Mouse (Mus musculus) testis, adult 2 months (tissue): ENCODE data around the gene Anp32a. TPM values are rescaled to one million over a fixed set of nuclear protein-coding genes. Genes with fewer than 3 reads are reported as not detected.

Experiments
- H3K27ac ChIP-seq: fragments of 200-500 bp; 2 replicates; pipeline ENCODE4 v1.5.1; 2012; ENCODE audit warnings: low read depth, low read length; ENCODE audit not compliant: control insufficient read depth, insufficient read depth
- H3K27me3 ChIP-seq: fragments of 200-500 bp; 2 replicates; pipeline ENCODE4 v1.6.1; 2012; ENCODE audit warnings: mild to moderate bottlenecking, low read length, moderate library complexity; ENCODE audit not compliant: control insufficient read depth, insufficient read depth
- H3K36me3 ChIP-seq: fragments of 200-500 bp; 2 replicates; pipeline ENCODE4 v1.6.1; 2012; ENCODE audit warnings: mild to moderate bottlenecking, low read length; ENCODE audit not compliant: control insufficient read depth, insufficient read depth
- H3K4me1 ChIP-seq: fragments of 200-500 bp; 2 replicates; pipeline ENCODE4 v1.6.1; 2012; ENCODE audit warnings: low read length; ENCODE audit not compliant: control insufficient read depth, insufficient read depth
- H3K4me3 ChIP-seq: fragments of 200-500 bp; 2 replicates; pipeline ENCODE4 v1.5.1; 2012; ENCODE audit warnings: low read depth, mild to moderate bottlenecking, low read length, moderate library complexity, mixed read lengths; ENCODE audit not compliant: control insufficient read depth
- CTCF ChIP-seq: fragments of 200-500 bp; IDR thresholded peaks from 2 replicates; pipeline ENCODE4 v1.5.1; 2012; ENCODE audit warnings: low read depth, mild to moderate bottlenecking, inconsistent platforms, low read length, moderate library complexity; ENCODE audit not compliant: control insufficient read depth, insufficient read depth, insufficient replicate concordance
- POLR2A ChIP-seq: fragments of 200-500 bp; IDR thresholded peaks from 2 replicates; pipeline ENCODE4 v1.6.1; 2012; ENCODE audit warnings: low read depth, mild to moderate bottlenecking, inconsistent platforms, low read length, moderate library complexity; ENCODE audit not compliant: control insufficient read depth
- polyA plus RNA-seq: library from polyadenylated mRNA; depleted of rRNA; stranded (reverse); fragments of >200 nt; gene quantifications from 2 replicates; pipeline ENCODE4 v1.2.3, GENCODE M21; 2012

Gene Anp32a
- polyA plus RNA-seq, 1 experiment: 7.2 TPM

DNA sequence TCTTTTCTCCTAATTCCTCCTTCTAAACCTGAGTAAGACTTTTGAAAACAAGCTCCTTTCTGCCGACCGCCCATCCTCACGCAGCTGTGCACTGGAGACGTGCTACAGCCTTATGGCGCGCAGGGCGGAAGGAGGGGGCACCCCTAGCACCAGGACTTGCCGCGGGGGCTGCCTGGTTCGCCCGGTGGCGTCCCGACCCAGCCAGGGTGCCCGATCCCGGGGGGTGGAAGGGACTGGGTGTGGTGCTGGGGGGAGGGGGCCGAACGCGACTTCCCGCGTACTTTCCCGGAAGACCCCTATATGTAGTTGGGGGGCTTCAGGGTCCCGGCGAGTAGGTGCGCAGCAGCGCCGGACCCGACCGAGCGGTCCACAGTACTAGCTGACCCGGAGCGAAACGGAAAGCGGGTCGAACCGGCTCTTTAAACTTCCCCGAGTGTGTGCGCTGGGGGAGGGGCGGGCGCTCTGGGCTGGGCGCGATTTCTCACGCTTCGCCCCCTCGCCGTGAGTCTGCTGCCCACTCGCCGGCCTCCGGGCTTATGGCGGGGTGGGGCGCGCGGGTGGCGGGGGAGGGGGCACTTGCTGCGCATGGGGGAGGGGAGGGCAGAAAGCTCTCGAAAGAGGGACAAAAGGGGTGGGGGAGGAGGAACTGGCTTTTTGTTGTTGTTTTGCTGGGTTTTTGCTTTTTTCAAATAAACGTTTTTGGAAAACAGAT lies 2.3 kb downstream of the Anp32a start:
- Histone ChIP-seq H3K4me3 (peak overlapping the region; percentile 88), H3K36me3 (no peaks in the 10 kb centered on the region), H3K4me1 (peaks cover 17% of the 10 kb centered on the region), H3K27ac (peak overlapping the region; percentile 88), H3K27me3 (no peaks in the 10 kb centered on the region)
- TF ChIP-seq CTCF (no peak), POLR2A (peak; percentile 48)

DNA sequence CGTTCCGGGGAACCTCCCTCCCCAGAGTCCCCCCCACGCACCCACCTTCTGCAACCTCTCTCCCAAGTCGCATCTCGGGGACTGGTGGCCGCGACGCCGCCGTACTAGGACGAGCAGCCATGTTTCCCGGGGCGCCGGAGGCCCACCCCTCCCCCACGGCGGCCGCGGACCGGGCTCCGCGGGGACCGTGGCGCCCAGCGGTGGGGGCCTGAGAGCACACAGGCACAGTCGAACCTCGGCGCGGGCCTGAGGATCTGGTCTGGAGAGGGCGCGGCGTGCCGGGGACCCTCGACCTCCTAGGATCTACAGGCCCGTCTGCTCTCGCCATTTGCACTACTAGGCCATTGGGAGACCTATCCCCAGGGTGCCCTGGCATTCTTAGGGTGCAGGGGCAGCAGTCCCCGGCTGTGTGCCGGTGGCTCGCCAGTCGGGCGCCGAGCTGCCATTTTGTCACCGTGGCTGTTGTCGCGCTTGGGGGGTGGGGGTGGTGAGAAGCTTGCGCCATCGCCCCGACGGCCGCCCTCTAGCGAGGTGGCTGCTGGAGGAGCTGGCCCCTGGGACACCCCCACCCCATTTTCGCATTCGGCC lies 2.9 kb downstream of the Anp32a start:
- peak overlapping the region; percentile 88 for H3K27ac ChIP-seq
- no peaks in the 10 kb centered on the region for H3K27me3 ChIP-seq
- H3K4me1 ChIP-seq: peaks cover 14% of the 10 kb centered on the region
- H3K36me3 ChIP-seq: no peaks in the 10 kb centered on the region
- TF ChIP-seq POLR2A: no peak
- no peak for TF ChIP-seq CTCF
- H3K4me3 ChIP-seq: peak overlapping the region; percentile 88

DNA sequence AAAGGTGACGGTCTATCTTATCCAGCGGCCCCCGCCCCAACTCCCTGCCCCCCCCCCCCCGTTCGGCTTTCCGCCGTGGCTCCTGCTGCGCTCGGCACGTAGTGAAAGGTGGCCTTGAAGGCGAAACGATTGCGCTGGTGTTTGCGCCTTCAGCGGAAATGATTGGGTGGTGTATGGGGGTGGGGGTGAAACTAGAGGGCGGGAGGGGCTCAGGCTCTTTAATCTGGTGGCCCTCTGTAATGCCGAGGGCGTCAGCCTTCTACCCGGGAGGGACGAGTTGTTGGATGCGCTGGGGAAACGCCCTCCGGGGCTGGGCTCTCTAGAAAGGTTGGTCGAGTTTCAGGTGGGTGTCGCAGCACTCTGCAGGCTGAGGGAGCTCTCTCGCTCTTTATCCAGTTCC lies 3.5 kb downstream of the Anp32a start:
- peak overlapping the region; percentile 88; the same call in 1 of the 2 replicates for H3K27ac ChIP-seq
- TF ChIP-seq POLR2A: peak; percentile 28; the same call in 1 of the 2 replicates
- TF ChIP-seq CTCF: no peak
- H3K27me3 ChIP-seq: no peaks in the 10 kb centered on the region
- H3K36me3 ChIP-seq: no peaks in the 10 kb centered on the region
- H3K4me1 ChIP-seq: peaks cover 14% of the 10 kb centered on the region
- peak overlapping the region; percentile 88 for H3K4me3 ChIP-seq

DNA sequence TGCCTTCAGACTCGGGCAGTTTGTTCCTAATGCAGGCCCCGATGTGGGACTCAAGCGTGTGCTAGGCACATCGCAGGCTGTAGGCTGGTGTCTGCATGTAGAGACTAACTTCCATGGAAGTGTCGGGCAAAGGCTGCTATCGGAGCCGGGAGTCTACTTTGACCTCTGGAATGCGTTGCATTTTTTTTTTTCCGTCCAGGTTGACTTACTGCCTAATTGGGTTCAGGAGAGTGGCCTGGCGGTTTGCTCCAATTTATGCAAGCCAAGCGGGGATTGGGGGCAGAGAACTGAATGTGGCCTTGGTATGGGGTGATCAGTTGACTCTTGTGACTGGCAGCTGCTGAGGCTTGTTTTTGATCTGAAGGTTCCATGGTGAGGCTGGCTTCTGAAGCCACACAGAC lies 4.0 kb downstream of the Anp32a start:
- peak overlapping the region; percentile 88 for H3K4me3 ChIP-seq
- no peak for TF ChIP-seq CTCF
- TF ChIP-seq POLR2A: no peak
- peak overlapping the region; percentile 40; the same call in 1 of the 2 replicates for H3K27ac ChIP-seq
- no peaks in the 10 kb centered on the region for H3K36me3 ChIP-seq
- H3K27me3 ChIP-seq: no peaks in the 10 kb centered on the region
- H3K4me1 ChIP-seq: peaks cover 14% of the 10 kb centered on the region

DNA sequence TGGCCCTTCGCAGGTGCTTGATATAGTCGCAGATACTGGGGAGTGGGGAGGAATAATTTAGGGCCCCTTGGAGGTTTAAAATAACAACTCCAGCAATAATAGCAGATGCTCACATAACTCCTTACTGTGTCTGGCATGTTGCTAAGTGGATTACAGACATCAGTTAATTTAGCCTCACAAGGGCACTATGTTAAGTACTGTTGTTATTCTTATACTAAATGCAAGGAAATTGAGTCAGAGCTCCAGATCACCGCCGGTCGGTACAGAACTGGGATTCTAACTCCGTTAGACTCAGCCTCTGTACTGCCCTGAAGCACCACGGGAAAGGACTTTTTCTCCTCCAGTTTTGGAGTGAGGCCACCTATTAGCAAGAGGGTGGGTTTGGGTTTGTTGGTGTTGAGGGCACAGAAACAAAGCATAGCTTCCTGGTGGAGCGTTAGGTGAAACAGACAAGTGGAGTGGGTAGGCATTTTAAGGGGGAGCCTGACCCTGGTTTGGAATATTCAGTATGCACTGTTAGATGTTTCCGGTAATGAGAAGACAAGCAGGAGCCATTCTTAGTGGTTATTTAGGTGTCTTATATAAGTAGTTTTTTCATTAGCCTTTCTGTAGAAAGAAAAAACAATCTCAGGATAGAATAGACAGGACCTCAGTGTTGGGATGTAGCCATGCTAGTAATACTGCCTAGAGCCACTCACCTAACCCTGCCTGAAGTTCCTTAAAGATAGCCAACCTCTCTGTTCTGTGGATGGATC lies 4.7 kb downstream of the Anp32a start:
- H3K27ac ChIP-seq: no peak overlapping the region
- no peaks in the 10 kb centered on the region for H3K36me3 ChIP-seq
- peaks cover 14% of the 10 kb centered on the region for H3K4me1 ChIP-seq
- H3K27me3 ChIP-seq: no peaks in the 10 kb centered on the region
- TF ChIP-seq POLR2A: no peak
- no peak for TF ChIP-seq CTCF
- H3K4me3 ChIP-seq: no peak overlapping the region

DNA sequence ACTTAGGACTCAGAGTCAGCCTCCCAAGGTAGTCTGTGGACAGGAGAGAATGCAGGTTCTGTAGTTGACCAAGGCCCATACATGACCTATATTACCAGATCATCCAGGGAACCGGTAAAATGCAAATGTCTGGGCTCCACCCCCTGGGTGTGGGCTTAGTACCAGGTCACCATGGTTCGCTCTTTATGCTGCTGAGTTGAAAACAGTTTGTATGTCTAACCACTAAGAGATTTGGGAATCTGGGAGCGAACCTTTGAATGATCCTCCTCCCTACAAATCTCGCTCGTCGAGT lies 5.2 kb downstream of the Anp32a start:
- H3K4me1 ChIP-seq: peaks cover 14% of the 10 kb centered on the region
- no peak for TF ChIP-seq POLR2A
- TF ChIP-seq CTCF: no peak
- H3K27me3 ChIP-seq: no peaks in the 10 kb centered on the region
- H3K27ac ChIP-seq: no peak overlapping the region
- no peak overlapping the region for H3K4me3 ChIP-seq
- no peaks in the 10 kb centered on the region for H3K36me3 ChIP-seq

DNA sequence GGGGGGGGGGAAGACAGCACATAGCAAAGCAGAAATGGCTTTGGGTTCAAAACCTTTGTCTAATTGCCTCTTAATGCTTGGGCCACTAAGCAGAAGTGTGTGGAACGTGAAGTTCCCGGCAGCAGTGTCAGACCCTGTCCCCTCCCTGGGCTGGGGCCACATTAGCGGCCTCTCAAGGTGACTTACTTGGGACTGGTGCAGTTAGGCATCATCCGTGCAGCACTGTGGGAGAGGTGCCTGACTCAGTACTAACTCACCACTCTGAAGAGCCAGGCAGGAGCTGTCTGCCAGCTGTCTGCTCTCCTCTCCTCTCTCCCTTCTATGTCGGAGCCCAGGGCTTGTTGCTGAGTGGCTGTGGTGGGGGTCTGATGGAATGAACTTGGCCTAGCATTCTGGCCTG lies 6.1 kb downstream of the Anp32a start:
- Histone ChIP-seq H3K27ac (no peak overlapping the region), H3K36me3 (no peaks in the 10 kb centered on the region), H3K4me3 (no peak overlapping the region), H3K27me3 (no peaks in the 10 kb centered on the region), H3K4me1 (peaks cover 10% of the 10 kb centered on the region)
- TF ChIP-seq CTCF (no peak), POLR2A (no peak)

DNA sequence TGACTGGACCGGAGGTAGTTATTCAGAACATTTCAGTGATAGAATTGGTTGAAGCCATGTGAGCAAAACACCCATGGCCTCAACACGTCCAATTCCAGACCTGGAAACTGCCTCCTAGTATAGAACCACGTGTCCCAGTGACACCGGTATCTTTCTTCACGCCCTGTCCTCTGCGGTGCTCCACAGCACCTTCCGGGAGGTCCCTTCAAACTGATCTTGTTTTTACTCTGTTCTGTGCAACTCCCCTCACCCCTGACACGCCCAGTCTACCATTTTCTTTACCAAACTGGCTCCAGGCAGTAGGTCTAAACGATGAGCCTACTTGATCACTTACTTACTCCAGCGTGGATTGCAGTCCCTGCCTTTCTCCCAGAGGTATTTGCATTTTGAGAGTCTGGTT lies 7.0 kb downstream of the Anp32a start:
- TF ChIP-seq POLR2A (no peak), CTCF (no peak)
- Histone ChIP-seq H3K27me3 (no peaks in the 10 kb centered on the region), H3K36me3 (no peaks in the 10 kb centered on the region), H3K4me3 (no peak overlapping the region), H3K27ac (no peak overlapping the region), H3K4me1 (peaks cover 4% of the 10 kb centered on the region)
